Mouse (Mus musculus): ENCODE measurements around the gene Ctnnbl1. TPM values are rescaled to one million over a fixed set of nuclear protein-coding genes. Genes with fewer than 3 reads are reported as not detected.

The Ctnnbl1 gene
- polyA plus RNA-seq, 1 experiment from 2014 or later = 97.1 TPM

DNA sequence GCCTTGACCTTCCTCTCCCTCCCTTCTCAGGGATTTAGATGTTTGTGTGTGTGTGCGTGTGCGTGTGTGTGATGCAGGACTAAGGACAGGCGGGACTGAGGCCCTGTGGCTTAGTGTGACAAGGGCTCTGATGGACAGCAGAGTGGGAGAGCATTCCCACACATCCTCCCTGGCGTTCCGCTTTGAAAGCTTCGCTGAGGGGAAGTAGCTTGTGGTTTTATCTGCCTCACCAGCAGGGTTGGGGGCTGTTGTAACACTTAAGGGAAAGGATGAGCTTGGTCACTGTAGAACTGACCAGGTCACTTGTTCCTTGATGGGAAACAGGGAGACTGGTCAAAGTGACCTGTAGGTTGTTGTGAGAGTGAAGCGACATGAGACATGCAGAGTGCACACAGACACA, 121.1 kb downstream of the Ctnnbl1 start:
- DNase-seq (ENCODE audit: low spot score) (no peak), ATAC-seq (replicated peaks; ENCODE audit: insufficient number of reproducible peaks, low FRiP score, low TSS enrichment, low read depth) (no peak)
- H3K9me3 ChIP-seq (replicated peaks; ENCODE audit: control insufficient read depth, low read length) = no peaks in the 10 kb centered on the region
- no peak overlapping the region for H3K4me2 ChIP-seq (ENCODE audit: low read depth, low read length)
- no peak overlapping the region for H3K9ac ChIP-seq (replicated peaks; ENCODE audit: low read length)
- H3K4me3 ChIP-seq (ENCODE audit: low read depth, low read length) = no peak overlapping the region
- 82% methylated on average over 7 of the region's 7 CpGs for WGBS
- H3K4me1 ChIP-seq (ENCODE audit: control insufficient read depth, insufficient read depth, low read length) = no peaks in the 10 kb centered on the region
- H3K36me3 ChIP-seq (replicated peaks; ENCODE audit: control insufficient read depth, insufficient read depth, low read depth, low read length) = no peaks in the 10 kb centered on the region
- H3K27ac ChIP-seq (replicated peaks; ENCODE audit: low read depth, low read length) = no peak overlapping the region
- no peaks in the 10 kb centered on the region for H3K27me3 ChIP-seq (ENCODE audit: control insufficient read depth, insufficient read depth, low read length)

DNA sequence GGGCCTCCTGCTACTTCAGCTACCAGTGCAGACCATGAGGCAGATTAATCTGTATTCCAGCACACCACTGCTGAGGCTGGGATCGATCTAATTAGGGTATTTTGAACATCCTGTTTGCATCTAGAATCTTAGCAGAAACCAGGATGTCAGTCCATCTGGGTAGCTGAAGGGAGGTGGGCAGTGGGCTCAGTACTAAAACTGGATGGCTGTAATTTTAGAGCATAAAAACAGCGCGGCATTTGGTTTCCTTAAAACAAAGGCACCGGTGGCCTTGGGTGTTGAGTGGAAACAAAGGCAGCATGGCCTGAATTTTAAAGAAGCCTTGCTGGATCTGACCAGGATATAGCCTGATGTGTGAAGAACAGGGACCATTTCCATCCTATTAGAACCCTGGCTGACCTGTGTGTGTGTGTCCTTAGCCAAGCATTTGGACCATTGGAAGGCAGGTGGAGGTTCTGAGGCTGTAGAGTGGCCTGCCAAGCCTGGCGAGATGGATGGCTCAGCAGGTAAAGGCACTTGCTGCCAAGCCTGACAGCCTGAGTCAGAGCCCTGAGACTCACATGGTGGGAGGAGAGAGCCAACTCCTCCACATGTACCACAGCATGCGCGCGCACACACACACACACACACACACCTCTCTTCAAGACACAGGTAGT, 122.0 kb downstream of the Ctnnbl1 start:
- H3K9ac ChIP-seq (replicated peaks; ENCODE audit: low read length) = no peak overlapping the region
- no peak for DNase-seq (ENCODE audit: low spot score)
- no peak overlapping the region for H3K4me3 ChIP-seq (ENCODE audit: low read depth, low read length)
- no peaks in the 10 kb centered on the region for H3K27me3 ChIP-seq (ENCODE audit: control insufficient read depth, insufficient read depth, low read length)
- H3K36me3 ChIP-seq (replicated peaks; ENCODE audit: control insufficient read depth, insufficient read depth, low read depth, low read length) = no peaks in the 10 kb centered on the region
- WGBS = 89% methylated on average over 8 of the region's 8 CpGs
- no peaks in the 10 kb centered on the region for H3K9me3 ChIP-seq (replicated peaks; ENCODE audit: control insufficient read depth, low read length)
- no peak overlapping the region for H3K27ac ChIP-seq (replicated peaks; ENCODE audit: low read depth, low read length)
- H3K4me1 ChIP-seq (ENCODE audit: control insufficient read depth, insufficient read depth, low read length) = no peaks in the 10 kb centered on the region
- no peak overlapping the region for H3K4me2 ChIP-seq (ENCODE audit: low read depth, low read length)
- ATAC-seq (replicated peaks; ENCODE audit: insufficient number of reproducible peaks, low FRiP score, low TSS enrichment, low read depth) = no peak

DNA sequence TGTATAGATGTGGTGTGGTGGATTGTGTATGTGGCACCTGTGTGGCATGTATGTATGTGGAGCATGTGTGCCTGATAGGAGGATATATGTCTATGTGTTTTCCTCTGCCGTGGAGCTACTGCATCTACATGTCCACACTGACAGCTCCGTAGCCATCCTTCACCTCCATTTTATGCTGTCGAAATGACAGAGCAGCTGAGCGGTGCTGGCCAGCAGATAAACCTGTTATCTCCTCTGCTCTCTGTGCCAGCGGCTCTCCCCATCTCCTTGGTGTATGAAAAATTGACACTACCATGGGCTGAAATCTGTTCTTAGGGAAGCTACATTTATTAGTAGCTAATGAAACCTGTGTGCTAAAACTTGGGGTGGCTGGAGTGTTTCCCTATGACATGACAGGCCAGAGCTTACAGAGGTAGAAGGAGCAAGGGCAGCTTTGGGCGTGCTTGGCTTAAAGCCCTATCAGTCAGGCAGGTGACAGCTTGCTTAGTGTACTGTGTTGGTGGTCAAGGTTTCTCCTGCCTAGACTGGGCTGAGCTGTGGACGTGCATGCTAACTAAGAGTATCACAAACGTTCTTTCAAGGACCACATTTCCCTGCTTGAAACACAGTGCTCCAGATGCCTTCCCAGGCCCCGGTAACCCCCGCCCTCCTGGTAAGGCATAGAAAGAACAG, 124.2 kb downstream of the Ctnnbl1 start:
- 81% methylated on average over 10 of the region's 10 CpGs for WGBS
- no peak overlapping the region for H3K27ac ChIP-seq (replicated peaks; ENCODE audit: low read depth, low read length)
- no peaks in the 10 kb centered on the region for H3K4me1 ChIP-seq (ENCODE audit: control insufficient read depth, insufficient read depth, low read length)
- H3K9me3 ChIP-seq (replicated peaks; ENCODE audit: control insufficient read depth, low read length) = no peaks in the 10 kb centered on the region
- no peaks in the 10 kb centered on the region for H3K27me3 ChIP-seq (ENCODE audit: control insufficient read depth, insufficient read depth, low read length)
- no peak overlapping the region for H3K9ac ChIP-seq (replicated peaks; ENCODE audit: low read length)
- no peak for DNase-seq (ENCODE audit: low spot score)
- H3K36me3 ChIP-seq (replicated peaks; ENCODE audit: control insufficient read depth, insufficient read depth, low read depth, low read length) = no peaks in the 10 kb centered on the region
- no peak overlapping the region for H3K4me2 ChIP-seq (ENCODE audit: low read depth, low read length)
- H3K4me3 ChIP-seq (ENCODE audit: low read depth, low read length) = no peak overlapping the region
- no peak for ATAC-seq (replicated peaks; ENCODE audit: insufficient number of reproducible peaks, low FRiP score, low TSS enrichment, low read depth)

DNA sequence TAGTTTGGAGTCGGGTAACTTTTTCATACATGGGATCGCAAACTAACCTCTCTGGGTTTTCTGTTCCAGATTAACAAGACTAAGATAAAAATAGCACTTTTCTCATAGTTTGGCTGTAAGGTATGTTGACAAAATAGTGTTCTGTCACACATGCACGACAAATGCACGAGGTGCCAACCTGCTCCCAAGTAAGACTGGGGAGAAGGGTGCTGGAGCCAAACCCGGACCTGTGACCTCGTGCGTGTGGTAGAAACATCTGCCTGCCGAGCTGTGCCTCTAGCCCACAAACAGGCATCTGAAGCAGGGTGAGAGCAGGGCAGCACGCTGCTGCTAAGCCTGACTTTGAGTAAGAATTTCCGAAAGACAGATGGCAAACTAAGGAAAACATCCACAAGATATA, 125.1 kb downstream of the Ctnnbl1 start:
- H3K4me3 ChIP-seq (ENCODE audit: low read depth, low read length) = no peak overlapping the region
- no peak overlapping the region for H3K27ac ChIP-seq (replicated peaks; ENCODE audit: low read depth, low read length)
- DNase-seq (ENCODE audit: low spot score) (no peak), ATAC-seq (replicated peaks; ENCODE audit: insufficient number of reproducible peaks, low FRiP score, low TSS enrichment, low read depth) (no peak)
- H3K4me2 ChIP-seq (ENCODE audit: low read depth, low read length) = no peak overlapping the region
- H3K4me1 ChIP-seq (ENCODE audit: control insufficient read depth, insufficient read depth, low read length) = no peaks in the 10 kb centered on the region
- WGBS = 78% methylated on average over 10 of the region's 10 CpGs
- H3K36me3 ChIP-seq (replicated peaks; ENCODE audit: control insufficient read depth, insufficient read depth, low read depth, low read length) = no peaks in the 10 kb centered on the region
- no peaks in the 10 kb centered on the region for H3K27me3 ChIP-seq (ENCODE audit: control insufficient read depth, insufficient read depth, low read length)
- H3K9ac ChIP-seq (replicated peaks; ENCODE audit: low read length) = no peak overlapping the region
- H3K9me3 ChIP-seq (replicated peaks; ENCODE audit: control insufficient read depth, low read length) = no peaks in the 10 kb centered on the region

DNA sequence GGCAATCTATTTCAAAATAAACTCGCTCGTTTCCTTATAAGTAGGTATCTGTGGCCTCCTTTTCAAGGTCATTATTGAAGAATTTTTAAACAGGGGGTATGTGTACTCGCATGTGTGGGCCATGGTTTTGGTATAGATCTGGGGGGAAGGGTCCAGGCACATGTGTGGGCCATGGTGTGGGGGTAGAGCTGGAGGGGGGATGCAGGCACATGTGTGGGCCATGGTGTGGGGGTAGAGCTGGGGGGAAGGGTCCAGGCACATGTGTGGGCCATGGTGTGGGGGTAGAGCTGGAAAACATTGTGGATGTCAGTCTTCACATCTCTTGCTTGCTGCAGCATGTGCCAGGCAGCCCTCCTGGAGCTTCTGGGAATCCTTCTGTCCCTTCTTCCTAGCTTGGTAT, 129.9 kb downstream of the Ctnnbl1 start:
- H3K9ac ChIP-seq (replicated peaks; ENCODE audit: low read length) = no peak overlapping the region
- no peak overlapping the region for H3K27ac ChIP-seq (replicated peaks; ENCODE audit: low read depth, low read length)
- H3K4me1 ChIP-seq (ENCODE audit: control insufficient read depth, insufficient read depth, low read length) = no peaks in the 10 kb centered on the region
- no peak overlapping the region for H3K4me3 ChIP-seq (ENCODE audit: low read depth, low read length)
- DNase-seq (ENCODE audit: low spot score) (no peak), ATAC-seq (replicated peaks; ENCODE audit: insufficient number of reproducible peaks, low FRiP score, low TSS enrichment, low read depth) (no peak)
- WGBS = 75% methylated on average over 3 of the region's 3 CpGs
- no peaks in the 10 kb centered on the region for H3K9me3 ChIP-seq (replicated peaks; ENCODE audit: control insufficient read depth, low read length)
- no peak overlapping the region for H3K4me2 ChIP-seq (ENCODE audit: low read depth, low read length)
- H3K36me3 ChIP-seq (replicated peaks; ENCODE audit: control insufficient read depth, insufficient read depth, low read depth, low read length) = no peaks in the 10 kb centered on the region
- no peaks in the 10 kb centered on the region for H3K27me3 ChIP-seq (ENCODE audit: control insufficient read depth, insufficient read depth, low read length)

DNA sequence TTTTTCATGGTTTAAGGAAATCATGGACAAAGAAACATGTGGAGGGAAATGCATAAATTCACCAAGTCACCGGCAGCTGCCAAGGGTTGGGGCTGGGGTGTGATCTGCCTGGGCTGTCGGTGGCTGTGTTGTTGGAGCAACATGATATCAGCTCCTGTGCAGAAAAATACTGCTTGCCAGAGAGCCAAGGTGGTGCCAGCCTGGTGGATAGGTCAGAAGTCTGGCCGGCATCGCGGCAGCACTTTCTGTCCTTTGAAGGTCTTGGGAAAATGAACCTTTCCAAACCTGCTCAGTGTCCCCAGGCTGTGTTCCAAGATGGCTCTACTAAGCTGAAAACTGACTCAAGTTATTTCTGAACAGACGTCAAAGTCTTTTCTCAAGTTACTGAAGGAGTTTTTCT, 133.0 kb downstream of the Ctnnbl1 start:
- WGBS = 80% methylated on average over 6 of the region's 6 CpGs
- DNase-seq (ENCODE audit: low spot score) = no peak
- H3K4me2 ChIP-seq (ENCODE audit: low read depth, low read length) = no peak overlapping the region
- no peak overlapping the region for H3K27ac ChIP-seq (replicated peaks; ENCODE audit: low read depth, low read length)
- H3K36me3 ChIP-seq (replicated peaks; ENCODE audit: control insufficient read depth, insufficient read depth, low read depth, low read length) = no peaks in the 10 kb centered on the region
- no peak for ATAC-seq (replicated peaks; ENCODE audit: insufficient number of reproducible peaks, low FRiP score, low TSS enrichment, low read depth)
- no peak overlapping the region for H3K4me3 ChIP-seq (ENCODE audit: low read depth, low read length)
- no peaks in the 10 kb centered on the region for H3K9me3 ChIP-seq (replicated peaks; ENCODE audit: control insufficient read depth, low read length)
- no peaks in the 10 kb centered on the region for H3K27me3 ChIP-seq (ENCODE audit: control insufficient read depth, insufficient read depth, low read length)
- no peak overlapping the region for H3K9ac ChIP-seq (replicated peaks; ENCODE audit: low read length)
- no peaks in the 10 kb centered on the region for H3K4me1 ChIP-seq (ENCODE audit: control insufficient read depth, insufficient read depth, low read length)

DNA sequence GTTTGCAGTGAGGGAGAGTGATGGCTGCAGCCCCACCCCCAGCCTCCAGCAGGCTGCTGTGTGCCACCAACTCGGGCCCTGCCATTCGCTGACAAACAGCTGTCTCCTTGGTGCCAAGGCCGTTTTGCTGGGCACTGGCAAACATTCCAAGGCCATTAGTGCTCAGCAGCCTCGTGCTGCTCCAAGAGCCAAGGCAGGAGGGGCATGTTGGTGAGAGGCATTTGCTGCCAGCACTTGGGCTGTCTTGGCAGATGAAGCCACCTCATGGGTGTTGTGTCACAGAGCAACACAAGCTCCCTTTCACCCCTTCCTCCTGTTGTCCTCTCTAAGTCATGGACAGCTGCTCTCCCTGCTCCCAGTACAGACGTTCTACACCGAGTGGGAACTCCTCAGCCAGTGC, 136.0 kb downstream of the Ctnnbl1 start:
- Histone ChIP-seq H3K9ac (replicated peaks; ENCODE audit: low read length) (no peak overlapping the region), H3K4me1 (ENCODE audit: control insufficient read depth, insufficient read depth, low read length) (no peaks in the 10 kb centered on the region), H3K9me3 (replicated peaks; ENCODE audit: control insufficient read depth, low read length) (no peaks in the 10 kb centered on the region), H3K27ac (replicated peaks; ENCODE audit: low read depth, low read length) (no peak overlapping the region), H3K27me3 (ENCODE audit: control insufficient read depth, insufficient read depth, low read length) (no peaks in the 10 kb centered on the region), H3K4me2 (ENCODE audit: low read depth, low read length) (no peak overlapping the region), H3K4me3 (ENCODE audit: low read depth, low read length) (no peak overlapping the region), H3K36me3 (replicated peaks; ENCODE audit: control insufficient read depth, insufficient read depth, low read depth, low read length) (no peaks in the 10 kb centered on the region)
- no peak for ATAC-seq (replicated peaks; ENCODE audit: insufficient number of reproducible peaks, low FRiP score, low TSS enrichment, low read depth)
- 82% methylated on average over 6 of the region's 6 CpGs for WGBS
- DNase-seq (ENCODE audit: low spot score) = no peak

DNA sequence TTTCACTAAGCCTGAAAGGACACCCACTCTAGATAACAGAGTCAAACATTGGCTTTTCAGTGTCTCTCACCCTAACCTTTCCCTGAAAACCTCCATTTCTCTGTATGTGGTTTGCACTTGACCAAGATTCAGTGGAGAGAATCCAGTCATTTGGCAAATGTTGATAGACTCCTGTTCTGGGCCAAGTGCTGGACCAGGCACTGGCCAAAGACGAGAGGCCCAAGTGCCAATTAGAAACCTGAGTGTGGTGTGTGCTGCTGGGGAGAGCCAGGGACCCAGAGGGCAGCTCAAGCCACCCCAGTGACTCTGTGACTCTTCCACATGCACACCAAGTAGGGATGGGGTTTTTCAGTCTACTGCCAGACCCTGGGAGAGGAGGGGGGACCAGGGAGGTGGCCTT, 136.5 kb downstream of the Ctnnbl1 start:
- Histone ChIP-seq H3K4me2 (ENCODE audit: low read depth, low read length) (no peak overlapping the region), H3K4me1 (ENCODE audit: control insufficient read depth, insufficient read depth, low read length) (no peaks in the 10 kb centered on the region), H3K4me3 (ENCODE audit: low read depth, low read length) (no peak overlapping the region), H3K27me3 (ENCODE audit: control insufficient read depth, insufficient read depth, low read length) (no peaks in the 10 kb centered on the region), H3K9me3 (replicated peaks; ENCODE audit: control insufficient read depth, low read length) (no peaks in the 10 kb centered on the region), H3K27ac (replicated peaks; ENCODE audit: low read depth, low read length) (no peak overlapping the region), H3K36me3 (replicated peaks; ENCODE audit: control insufficient read depth, insufficient read depth, low read depth, low read length) (no peaks in the 10 kb centered on the region), H3K9ac (replicated peaks; ENCODE audit: low read length) (no peak overlapping the region)
- 88% methylated on average over 1 of the region's 1 CpGs for WGBS
- ATAC-seq (replicated peaks; ENCODE audit: insufficient number of reproducible peaks, low FRiP score, low TSS enrichment, low read depth) (no peak), DNase-seq (ENCODE audit: low spot score) (no peak)
